Mouse (Mus musculus): ENCODE results near the gene Neurl4. TPM values are rescaled to one million over a fixed set of nuclear protein-coding genes. Genes with fewer than 3 reads are reported as not detected.
A peak's percentile ranks its signal among the peaks of the same experiment; 100 is the strongest.
"Not testable (repeated sequence)": the region's sequence is repeated elsewhere in the genome, so short reads cannot be mapped to it uniquely, and the experiment has no call there.

The Neurl4 gene
- total RNA-seq, 2 experiments from 2014 or later, result 22.9 to 23.1 TPM

DNA sequence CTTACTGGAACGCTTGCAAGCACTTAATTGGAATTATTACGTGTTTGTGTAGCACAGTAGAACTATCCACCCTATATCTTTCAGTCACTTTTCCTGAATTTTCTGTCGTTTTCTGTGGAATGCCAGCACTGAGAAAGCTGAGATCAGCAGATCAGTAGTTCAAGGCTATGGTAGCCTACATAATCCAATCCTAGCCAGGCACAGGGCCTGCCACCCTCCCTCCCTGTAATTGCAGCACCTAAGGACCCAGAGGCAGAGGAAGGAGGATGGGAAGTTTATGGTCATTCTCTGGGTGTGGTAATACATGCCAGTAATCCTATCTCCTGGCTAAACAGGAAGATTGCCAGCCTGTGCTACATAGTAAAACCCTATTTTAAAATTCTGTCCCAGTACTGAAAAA is 21.9 kb downstream of the Neurl4 start:
- DNase-seq, result no peak
- intact Hi-C loops (cut with DNase I), result no loop called here

DNA sequence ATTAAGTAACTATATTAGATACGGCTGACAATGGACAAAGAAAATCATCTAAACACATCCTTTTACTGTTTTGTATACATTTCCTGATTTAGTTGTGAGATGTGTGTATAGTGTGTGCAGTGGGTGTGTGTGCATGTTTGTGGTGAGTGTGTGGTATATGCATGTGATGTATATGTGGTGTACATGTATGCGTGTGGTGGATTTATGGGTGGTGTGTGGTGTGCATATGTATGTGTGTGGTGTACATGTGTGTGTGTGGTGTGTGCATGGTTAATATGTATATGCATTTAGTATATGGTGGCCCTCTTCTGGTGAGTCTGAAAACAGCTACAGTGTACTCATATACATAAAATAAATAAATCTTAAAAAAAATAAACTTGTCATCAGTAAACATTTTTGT is 26.6 kb downstream of the Neurl4 start:
- intact Hi-C loops (cut with DNase I), result no loop called here
- no peak for DNase-seq

DNA sequence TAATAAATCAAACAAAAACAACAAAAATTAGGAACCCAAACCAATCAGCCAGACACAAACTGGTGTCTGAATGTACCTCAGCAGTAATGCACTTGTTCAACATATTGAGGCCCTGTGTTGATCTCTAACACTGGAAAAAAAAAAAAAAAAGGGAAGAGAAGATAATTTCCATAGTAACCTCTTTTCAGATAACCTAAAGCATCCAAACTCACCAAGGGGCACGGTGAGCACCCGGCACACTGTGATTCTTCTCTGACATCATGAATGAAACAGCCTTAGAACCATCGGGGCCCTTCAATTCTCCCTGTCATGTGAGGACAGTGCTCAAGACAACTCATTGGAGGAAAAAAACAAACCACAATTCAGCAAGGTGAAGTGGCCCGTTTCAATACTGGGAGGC is 28.8 kb downstream of the Neurl4 start:
- DNase-seq, result no peak
- intact Hi-C loops (cut with DNase I), result loop anchor here (5.0 kb wide), 1 partner anchor 78 kb away; no protein-coding TSS in a partner anchor

DNA sequence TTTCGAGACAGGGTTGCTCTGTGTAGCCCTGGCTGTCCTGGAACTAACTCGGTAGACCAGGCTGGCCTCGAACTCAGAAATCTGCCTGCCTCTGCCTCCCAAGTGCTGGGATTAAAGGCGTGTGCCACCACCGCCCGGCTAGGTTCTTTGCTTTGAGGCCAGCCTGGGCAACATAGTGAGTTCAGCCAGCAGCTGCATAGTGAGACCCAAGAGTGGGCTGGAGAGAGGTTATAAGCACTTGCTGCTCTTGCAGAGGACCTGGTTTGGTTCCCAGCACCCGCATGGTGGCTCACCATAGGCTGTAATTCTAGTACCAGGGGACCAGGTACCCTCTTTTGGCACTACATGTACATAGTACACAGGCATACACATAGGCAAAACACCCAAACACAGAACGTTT is 29.3 kb downstream of the Neurl4 start:
- DNase-seq, result not testable (repeated sequence)
- intact Hi-C loops (cut with DNase I), result loop anchor here (5.0 kb wide), 1 partner anchor 77 kb away; no protein-coding TSS in a partner anchor

DNA sequence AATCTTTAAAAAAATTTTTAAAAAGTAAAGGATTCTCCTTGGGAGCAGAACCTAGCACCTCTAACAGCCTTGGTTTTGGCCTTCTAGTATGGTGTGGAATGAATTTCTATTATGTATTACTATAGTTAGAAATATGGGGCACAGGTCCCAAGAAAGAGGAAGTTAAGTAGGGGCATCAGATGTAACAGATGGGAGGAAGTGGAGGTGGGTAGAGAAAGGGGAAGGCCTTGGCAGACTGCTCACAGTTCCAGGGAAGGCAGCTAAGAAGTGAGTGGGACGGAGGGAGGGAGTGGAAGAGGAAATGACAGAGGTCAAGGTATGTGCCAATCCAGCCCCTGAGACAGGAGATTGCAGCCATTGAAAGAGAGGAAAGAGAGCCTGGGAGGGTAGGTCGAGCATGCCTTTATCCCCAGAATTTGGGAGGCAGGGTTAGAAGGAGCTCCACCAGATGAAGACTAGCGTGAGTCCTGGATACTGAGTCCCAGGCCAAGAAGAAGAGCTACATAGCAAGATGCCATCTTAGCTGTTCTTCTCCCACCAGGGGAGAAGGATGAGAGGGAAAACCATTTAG is 30.2 kb downstream of the Neurl4 start:
- intact Hi-C loops (cut with DNase I), result loop anchor here (5.0 kb wide), 1 partner anchor 76 kb away; no protein-coding TSS in a partner anchor
- DNase-seq, result no peak

DNA sequence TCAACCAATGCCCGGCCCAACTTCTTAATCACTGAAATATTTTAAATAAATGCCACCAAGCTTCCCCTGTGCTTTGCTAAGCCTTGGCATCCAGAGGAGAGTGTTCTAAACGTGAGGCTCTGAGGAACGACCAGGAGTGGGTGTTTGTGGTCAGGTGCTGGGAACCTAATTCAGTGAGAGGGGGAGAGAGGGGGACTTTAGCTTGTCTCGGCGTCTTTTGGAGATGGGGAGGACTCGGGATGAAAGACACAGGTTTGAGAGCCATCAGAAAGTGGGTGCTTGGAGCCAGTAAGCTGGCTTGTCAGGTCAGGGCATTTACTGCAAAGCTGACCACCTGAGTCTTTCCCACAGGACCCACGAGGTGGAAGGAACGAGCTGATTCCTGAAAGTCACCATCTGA is 30.9 kb downstream of the Neurl4 start:
- DNase-seq, result no peak
- intact Hi-C loops (cut with DNase I), result loop anchor here (5.0 kb wide), 1 partner anchor 76 kb away; no protein-coding TSS in a partner anchor

DNA sequence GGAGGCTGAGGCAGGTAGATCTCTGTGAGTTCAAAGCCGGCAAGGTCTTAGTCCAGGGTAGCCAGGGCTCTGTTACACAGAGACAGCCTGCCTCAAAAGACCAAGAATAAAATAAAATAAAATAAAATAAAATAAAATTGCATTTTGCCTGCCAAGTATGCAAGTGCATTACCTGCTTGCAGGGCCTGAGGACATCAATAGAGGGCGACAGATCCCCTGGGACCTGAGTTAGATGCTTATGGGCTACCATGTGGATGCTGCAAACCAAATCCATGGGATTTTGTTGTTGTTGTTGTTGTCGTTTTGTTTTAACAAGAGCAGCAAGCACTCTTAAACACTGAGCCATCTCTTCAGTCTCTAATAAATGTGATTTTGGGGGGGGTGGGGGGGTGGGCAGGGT is 31.4 kb downstream of the Neurl4 start:
- DNase-seq, result no peak
- intact Hi-C loops (cut with DNase I), result loop anchor here (5.0 kb wide), 1 partner anchor 75 kb away; no protein-coding TSS in a partner anchor

DNA sequence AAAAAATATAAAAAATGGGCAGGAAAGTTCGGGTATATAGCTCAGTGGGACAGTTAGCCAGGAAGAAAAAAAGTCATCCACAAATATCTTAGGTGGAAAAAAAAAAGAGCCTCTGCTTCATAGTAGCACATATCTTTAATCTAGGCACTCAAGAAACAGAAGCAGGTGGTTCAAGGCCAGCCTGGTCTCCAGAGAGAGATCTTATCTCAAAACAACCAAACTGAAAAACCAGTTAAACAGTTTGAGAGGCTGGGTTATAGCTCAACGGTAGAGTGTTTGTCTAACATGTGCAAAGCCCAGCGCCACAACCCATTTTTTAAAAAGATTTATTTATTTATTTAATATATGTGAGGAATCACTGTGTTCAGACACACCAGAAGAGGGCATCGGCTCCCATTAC is 32.2 kb downstream of the Neurl4 start:
- intact Hi-C loops (cut with DNase I), result loop anchor here (5.0 kb wide), 1 partner anchor 74 kb away; no protein-coding TSS in a partner anchor
- DNase-seq, result no peak

DNA sequence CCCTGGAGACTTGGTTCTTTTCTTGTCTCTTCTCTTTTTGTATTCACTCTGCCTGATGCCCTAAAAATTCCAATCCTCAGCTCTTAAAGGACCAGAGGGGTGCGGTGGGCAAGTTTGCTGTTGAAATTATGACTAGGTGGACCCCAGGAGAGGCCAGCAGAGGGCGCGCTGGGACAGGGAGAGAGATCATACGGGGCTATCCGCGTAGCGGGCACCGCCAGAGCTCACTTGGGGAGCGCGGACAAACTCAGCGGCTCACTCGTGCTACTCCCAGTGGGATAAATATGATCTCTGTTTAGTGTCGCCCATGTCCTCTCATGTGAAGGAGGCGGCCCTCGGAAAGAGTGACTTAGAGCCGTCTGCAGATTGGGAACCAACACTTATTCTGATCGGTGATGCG is 33.3 kb downstream of the Neurl4 start:
- intact Hi-C loops (cut with DNase I), result loop anchor here (1.0 to 5.0 kb wide), 2 partner anchors 15 to 73 kb away; no protein-coding TSS in a partner anchor
- peak; percentile 92 to 95 for DNase-seq

DNA sequence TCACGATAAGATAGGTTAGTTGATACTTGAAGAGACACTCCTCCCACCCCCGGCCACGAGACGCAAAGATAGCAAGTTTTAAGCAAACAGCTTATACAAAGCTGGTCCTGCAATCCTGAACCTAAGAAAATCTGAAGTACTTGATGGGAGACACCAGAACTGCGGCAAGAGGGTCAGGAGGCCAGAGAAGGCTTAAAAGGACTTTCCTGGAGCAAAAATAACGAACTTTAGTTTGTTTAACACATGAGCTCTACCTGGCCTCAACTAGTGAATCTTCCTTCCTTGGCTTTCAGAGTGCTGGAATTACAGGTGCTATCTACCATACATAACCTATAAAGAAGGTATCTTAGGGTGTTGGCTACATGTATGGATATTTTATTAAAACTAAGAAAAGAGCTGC is 33.8 kb downstream of the Neurl4 start:
- no peak for DNase-seq
- intact Hi-C loops (cut with DNase I), result loop anchor here (1.0 to 5.0 kb wide), 2 partner anchors 15 to 73 kb away; no protein-coding TSS in a partner anchor

DNA sequence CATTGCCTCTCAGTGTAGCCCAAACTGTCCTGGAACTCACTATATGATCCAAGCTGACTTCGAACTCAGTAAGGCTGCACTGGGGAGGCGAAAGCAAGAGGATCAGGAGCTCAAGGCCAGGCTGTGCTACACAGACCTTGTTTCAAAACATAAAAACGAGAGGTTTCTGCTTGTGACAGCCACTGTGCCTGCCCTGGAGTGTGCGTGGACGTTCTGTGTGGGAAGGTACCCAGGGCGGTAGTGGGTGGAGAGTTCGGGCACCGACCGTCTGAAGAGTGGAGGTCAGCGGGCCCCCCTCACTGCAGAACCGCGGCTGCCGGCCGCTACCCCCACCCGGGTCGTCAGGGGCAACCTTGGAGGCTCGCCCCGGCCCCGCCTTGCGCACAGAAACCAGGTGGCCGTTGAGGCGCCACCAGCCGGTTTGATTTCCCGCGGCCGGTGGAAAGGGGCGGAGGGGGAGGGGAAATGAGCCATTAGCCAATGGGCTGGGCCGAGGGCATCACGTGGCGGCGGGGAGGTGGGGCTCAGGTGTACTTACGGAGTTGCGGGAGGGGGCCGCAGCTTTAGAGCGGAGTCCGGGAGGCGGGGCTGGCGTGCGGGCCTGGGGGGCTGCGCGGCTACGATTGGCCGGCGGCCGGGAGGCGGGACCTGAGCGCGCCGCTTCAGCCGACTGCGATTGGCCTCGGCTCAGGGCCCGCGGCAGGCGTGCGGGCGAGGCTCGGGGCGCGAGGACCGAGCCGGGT is 34.4 kb downstream of the Neurl4 start, which contains the start of gene Ybx2:
Gene Ybx2 (plus strand): TSS at position 660 of the 743 bp plus-strand sequence.
- DNase-seq, result peak; percentile 73 to 80
- intact Hi-C loops (cut with DNase I), result no loop called here

DNA sequence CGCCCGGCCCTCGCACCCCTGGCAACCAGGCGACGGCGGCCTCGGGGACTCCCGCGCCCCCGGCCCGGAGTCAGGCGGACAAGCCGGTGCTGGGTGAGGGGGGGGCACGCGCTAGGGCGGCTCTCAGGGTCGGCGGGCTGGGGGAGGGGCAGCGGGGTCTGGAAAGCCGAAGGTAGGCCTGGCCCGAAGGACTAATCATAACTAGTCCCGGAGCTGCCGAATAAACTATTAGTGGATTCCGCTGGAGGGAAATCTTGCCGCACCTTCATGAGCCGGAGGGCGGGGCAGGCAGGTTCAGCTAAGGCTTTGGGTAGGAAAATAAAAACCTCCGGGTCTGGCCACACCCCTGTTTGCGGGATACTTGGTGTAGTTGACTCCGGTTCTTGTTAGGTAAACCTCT is 35.3 kb downstream of the Neurl4 start:
- intact Hi-C loops (cut with DNase I), result no loop called here
- peak in 1 of 2 experiments; percentile 26 for DNase-seq

DNA sequence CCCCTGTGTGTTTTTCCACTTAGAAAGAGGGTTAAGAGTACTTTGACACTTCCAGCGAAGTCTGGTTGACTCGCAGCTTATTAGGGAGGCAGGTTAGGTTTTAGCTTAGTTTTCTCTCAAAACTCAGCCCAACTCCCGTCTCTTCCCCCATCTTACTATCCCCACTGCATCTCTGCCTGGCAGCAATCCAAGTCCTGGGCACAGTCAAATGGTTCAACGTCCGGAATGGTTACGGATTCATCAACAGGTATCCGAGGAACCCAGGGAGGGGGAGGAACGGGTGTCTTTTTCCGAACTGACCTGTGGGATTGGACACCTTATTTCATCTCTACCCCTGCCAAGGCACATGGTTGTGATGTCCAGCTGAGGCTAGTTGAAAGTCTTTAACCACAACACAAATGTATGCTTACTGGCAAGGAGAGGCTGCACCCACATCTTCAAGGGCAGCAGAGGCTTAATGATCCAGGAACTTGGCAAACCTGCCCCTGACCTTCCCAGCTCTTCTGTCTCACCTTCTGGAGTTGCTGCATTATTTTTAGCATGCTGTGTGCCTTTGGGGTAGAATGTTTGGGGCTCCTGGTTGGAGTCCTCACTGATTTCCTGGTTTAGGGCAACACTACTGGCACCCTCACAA is 36.0 kb downstream of the Neurl4 start:
- intact Hi-C loops (cut with DNase I), result no loop called here
- no peak for DNase-seq

DNA sequence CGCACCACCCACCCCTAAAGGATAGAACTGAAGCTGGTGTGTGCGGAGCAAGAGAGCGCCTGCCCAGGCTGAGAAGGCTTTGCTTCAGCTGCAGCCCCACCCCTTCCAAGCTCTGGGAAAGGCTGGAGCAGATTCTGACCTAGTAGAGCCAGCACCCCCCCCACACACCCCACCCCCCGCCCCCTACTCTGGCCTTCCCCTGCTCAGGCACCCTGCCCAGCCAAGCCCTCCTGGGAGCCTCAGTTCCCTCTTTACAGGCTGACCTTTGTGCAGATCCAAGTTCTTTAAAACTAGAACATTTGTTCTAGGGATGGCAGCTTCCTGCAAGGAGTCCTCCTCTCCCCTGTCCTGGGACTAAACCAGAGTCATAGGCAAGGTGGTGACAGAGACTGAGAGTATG is 36.5 kb downstream of the Neurl4 start:
- intact Hi-C loops (cut with DNase I), result no loop called here
- DNase-seq, result peak; percentile 66 to 78

DNA sequence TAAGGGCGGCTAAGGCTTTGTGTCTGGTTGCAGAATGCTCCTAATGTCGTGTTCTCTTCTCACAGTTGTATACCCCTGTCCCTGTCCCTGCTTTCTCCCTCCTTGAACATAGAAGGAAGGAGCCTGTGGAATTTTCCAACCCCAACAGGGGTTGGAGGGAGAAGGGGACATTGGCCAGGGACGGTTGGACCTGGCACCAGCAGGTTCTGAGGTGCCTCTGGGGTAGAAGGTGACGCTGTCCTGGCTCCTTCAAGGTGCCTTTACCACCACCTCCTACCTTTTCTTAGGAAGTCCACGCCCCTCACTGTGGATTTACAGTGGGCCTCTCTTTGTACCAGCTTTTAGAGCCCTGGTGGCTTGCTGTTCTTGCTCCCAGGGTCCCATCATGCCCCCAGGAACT is 37.0 kb downstream of the Neurl4 start:
- intact Hi-C loops (cut with DNase I), result no loop called here
- no peak for DNase-seq

DNA sequence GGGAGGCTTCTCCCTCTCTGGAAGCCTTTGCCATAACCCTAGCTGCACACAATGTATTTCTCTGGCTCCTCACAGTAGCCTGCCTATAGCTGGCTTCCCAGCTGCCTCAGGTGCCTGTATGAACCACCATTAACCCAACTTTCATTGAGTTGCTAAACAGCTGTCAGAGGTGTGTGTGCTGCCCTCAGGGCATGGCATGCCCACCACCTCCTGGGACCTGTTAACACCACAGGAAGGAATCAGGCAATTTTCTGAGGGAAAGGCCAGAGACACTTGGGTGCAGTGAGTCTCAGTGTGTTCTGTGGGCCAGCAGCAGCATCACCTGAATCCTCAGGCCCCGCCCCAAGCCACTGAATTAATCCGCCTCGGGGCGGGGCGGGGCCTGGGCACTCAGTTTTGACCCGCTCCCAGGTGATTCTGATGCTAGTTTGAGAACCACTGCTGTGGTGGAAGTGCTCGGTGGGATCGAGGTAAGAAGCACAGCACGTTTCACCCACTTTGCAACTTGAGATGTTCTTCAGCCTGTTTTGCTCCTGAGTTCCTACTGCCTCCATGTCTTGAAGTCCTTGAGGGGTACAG is 37.6 kb downstream of the Neurl4 start:
- intact Hi-C loops (cut with DNase I), result no loop called here

DNA sequence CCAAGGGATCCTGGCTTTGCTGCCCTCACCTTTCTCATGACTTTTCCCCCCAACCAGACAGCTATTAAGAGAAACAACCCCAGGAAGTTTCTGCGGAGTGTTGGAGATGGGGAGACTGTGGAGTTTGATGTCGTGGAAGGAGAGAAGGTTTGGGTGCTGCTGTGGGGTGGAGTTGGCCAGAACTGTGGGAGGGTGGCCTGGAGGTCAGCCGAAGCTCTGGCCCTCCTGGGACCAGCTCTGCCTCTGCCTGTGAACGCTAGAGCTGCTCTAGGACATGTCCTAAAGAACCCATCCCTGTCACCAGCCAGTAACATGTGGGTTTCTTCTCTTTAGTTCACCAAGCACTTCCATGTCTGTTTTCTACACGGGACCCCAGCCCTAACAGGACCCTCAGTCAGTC is 38.3 kb downstream of the Neurl4 start:
- no peak for DNase-seq
- intact Hi-C loops (cut with DNase I), result no loop called here

More for the DNA sequence above, 37.6 kb downstream of the Neurl4 start:
- no peak for DNase-seq

DNA sequence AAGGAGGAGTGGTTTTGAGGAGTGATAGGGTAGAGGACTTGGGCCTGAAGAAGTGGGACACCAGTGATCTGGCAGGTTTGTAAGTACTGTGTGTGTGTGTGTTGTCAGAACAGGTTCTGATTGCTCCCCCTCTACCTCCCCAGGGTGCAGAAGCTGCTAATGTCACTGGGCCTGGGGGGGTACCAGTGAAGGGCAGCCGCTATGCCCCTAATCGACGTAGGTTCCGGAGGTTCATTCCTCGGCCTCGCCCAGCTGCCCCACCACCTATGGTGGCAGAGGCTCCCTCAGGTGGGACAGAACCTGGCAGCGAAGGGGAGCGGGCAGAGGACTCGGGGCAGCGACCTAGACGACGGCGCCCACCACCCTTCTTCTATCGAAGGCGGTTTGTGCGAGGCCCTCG is 38.9 kb downstream of the Neurl4 start:
- intact Hi-C loops (cut with DNase I), result no loop called here

DNA sequence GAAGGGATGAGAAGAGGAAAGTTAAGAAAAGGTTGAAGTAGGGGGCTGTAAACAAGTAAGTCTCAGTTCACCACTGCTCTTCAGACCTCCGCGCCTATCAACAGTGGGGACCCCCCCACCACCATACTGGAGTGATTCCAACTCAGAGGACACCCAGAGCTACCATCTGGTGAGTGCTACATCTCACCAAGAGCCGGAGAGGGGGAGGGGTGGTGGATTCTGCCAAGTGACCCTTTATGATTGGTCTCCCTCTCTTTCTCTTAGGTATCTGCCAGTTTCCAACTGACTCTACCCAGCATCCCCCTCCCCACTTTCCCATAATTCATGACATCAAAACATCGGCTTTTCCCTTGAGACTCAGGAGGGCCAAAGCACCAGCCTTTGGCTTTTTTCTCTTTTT is 40.1 kb downstream of the Neurl4 start:
- DNase-seq, result no peak
- intact Hi-C loops (cut with DNase I), result no loop called here

More for the DNA sequence above, 38.9 kb downstream of the Neurl4 start:
- DNase-seq, result no peak

DNA sequence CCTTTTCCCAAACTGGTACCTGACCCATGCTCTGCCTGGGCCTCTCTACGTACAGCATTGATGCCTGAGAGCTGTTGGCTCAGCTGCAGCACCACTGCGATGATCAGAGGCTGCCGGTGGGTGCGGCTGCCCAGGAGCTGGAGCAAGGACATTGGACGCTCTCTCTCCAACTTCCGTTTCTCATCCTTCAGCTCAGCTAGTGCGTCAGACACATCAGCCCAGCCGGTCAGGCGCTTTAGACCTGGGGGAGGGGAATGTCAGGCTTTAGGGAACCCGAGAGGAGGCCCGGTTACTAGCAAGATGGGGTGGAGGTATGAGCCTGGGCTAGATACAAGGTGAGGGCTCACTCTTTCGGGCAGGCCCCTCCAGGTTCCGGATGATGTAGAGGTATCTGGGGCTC is 44.3 kb downstream of the Neurl4 start:
- intact Hi-C loops (cut with DNase I), result no loop called here
- DNase-seq, result no peak
